Mouse (Mus musculus) kidney, adult 11 months (tissue): Measurements from ENCODE around the gene Zmat5.
A peak's percentile ranks its signal among the peaks of the same experiment; 100 is the strongest.

ENCODE experiments used
- DNase-seq: peaks from one replicate; pipeline ENCODE4 v3.0.0; 2022

The Zmat5 gene

GRCm38 (mm10) chr11:4784629-4785142 is 80.2 kb downstream of the Zmat5 start:
- DNase-seq = peak; percentile 9
